Mouse (Mus musculus) ES-E14 (cell line): ENCODE data around the gene Ppp1r12c. TPM values are rescaled to one million over a fixed set of nuclear protein-coding genes. Genes with fewer than 3 reads are reported as not detected.
"Not testable (repeated sequence)": the region's sequence is repeated elsewhere in the genome, so short reads cannot be mapped to it uniquely, and the experiment has no call there.

Experiments
- DNase-seq: peaks from one replicate; pipeline ENCODE4 v3.0.0-alpha.2; 2013; ENCODE audit warnings: low read depth, low spot score
- H3K27ac ChIP-seq: 2 replicates; pipeline ENCODE4 v1.5.1; 2012; ENCODE audit warnings: low read depth, mild to moderate bottlenecking, low read length, moderate library complexity, mixed read lengths; ENCODE audit not compliant: poor library complexity, insufficient read depth, severe bottlenecking
- H3K36me3 ChIP-seq: 2 replicates; pipeline ENCODE4 v1.6.1; 2012; ENCODE audit warnings: mild to moderate bottlenecking, low read length, moderate library complexity, mixed read lengths; ENCODE audit not compliant: control insufficient read depth, poor library complexity, insufficient read depth, severe bottlenecking
- H3K4me1 ChIP-seq, 2 experiments: fragments of 150-350 bp in 1 of 2; sonication (generic) in 1 of 2; 2 replicates each; pipeline ENCODE4 v1.6.1; 2012; ENCODE audit warnings: low read length in 2 of 2, mild to moderate bottlenecking in 1 of 2, mixed read lengths in 1 of 2; ENCODE audit not compliant: control insufficient read depth in 2 of 2, insufficient read depth in 2 of 2, poor library complexity in 1 of 2
- H3K4me3 ChIP-seq, 2 experiments: fragments of 150-350 bp in 1 of 2; sonication (generic) in 1 of 2; 2 replicates each; pipeline ENCODE4 v1.5.1; 2012; ENCODE audit warnings: low read length in 2 of 2, low read depth in 1 of 2, mild to moderate bottlenecking in 1 of 2, mixed read lengths in 1 of 2; ENCODE audit not compliant: insufficient read depth in 1 of 2, poor library complexity in 1 of 2, severe bottlenecking in 1 of 2
- H3K9ac ChIP-seq: 2 replicates; pipeline ENCODE4 v1.6.1; 2012; ENCODE audit warnings: low read depth, mild to moderate bottlenecking, low read length, mixed read lengths; ENCODE audit not compliant: poor library complexity, insufficient read depth, severe bottlenecking
- H3K9me3 ChIP-seq: fragments of 150-350 bp; sonication (generic); 2 replicates; pipeline ENCODE4 v1.6.1; 2012; ENCODE audit warnings: low read depth, mild to moderate bottlenecking, low read length; ENCODE audit not compliant: control insufficient read depth, insufficient read depth
- CHD2 ChIP-seq: IDR thresholded peaks from 2 replicates; pipeline ENCODE4 v1.6.1; 2014; ENCODE audit warnings: mild to moderate bottlenecking, low read depth, low read length, inconsistent platforms
- HCFC1 ChIP-seq: IDR thresholded peaks from 2 replicates; pipeline ENCODE4 v1.6.1; 2012; ENCODE audit warnings: low read length, inconsistent platforms, borderline replicate concordance; ENCODE audit not compliant: insufficient read depth
- MAFK ChIP-seq: IDR thresholded peaks from 2 replicates; pipeline ENCODE4 v1.6.1; 2014; ENCODE audit warnings: mild to moderate bottlenecking, low read depth, low read length, inconsistent platforms; ENCODE audit not compliant: insufficient read depth
- ZC3H11A ChIP-seq: IDR thresholded peaks from 2 replicates; pipeline ENCODE4 v1.6.1; 2012; ENCODE audit warnings: low read depth, mild to moderate bottlenecking, inconsistent platforms, low read length, borderline replicate concordance
- ZNF384 ChIP-seq: IDR thresholded peaks from 2 replicates; pipeline ENCODE4 v1.6.1; 2012; ENCODE audit warnings: low read depth, low read length, inconsistent platforms
- in situ Hi-C, 2 experiments: fragments of 600-800 bp; cut with MboI; formaldehyde crosslinking; loops; one replicate each; pipeline ENCODE4 v1.15.1; 2025; ENCODE audit warnings: low sequenced_read_pairs in 2 of 2, inconsistent platforms in 1 of 2; ENCODE audit not compliant: unreplicated experiment in 2 of 2
- total RNA-seq: library from RNA; depleted of rRNA; stranded (reverse); fragments of 300-350 nt; gene quantifications from 2 replicates; pipeline ENCODE4 v1.2.3, GENCODE M21; 2012

The Ppp1r12c gene
- total RNA-seq, 1 experiment: 83.2 TPM

DNA sequence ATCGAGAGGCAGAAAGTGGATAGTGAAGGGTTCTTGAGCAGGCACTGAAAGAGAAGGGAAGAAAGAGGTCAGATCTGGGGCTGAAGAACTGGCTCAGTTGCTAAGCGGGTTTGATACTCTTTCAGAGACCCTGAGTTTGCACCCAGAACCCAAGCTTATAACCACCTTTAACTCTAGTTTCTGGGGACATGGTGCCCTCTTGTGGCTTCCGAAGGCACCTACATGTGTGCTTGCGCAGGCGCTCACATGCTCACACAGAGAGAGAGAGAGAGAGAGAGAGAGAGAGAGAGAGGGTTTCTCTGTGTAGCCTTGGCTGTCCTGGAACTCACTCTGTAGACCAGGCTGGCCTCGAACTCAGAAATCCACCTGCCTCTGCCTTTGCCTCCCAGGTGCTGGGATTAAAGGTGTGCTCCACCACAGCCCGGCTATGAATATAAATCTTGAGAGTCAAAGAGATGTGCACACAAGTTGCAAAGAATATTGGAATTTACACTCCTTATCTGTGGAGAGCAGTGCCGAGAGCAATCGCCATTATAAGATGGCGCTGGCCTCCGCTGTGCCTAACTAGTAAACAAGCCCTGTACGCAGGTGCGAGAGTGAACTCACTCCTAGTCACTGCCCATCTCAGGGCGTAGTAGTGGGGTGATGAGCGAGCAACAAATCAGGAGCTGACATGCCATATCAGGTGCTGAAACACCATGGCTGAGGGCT lies 22.9 kb upstream of the Ppp1r12c start, which contains the start of gene Tnni3:
TSS of gene Tnni3 (minus strand) at position 18 of the 711 bp plus-strand sequence.
- H3K4me3 ChIP-seq, H3K27ac ChIP-seq, in situ Hi-C loops, DNase-seq, H3K36me3 ChIP-seq, H3K9me3 ChIP-seq, H3K9ac ChIP-seq: not testable (repeated sequence)
- H3K4me1 ChIP-seq: peaks cover 3 to 25% of the 10 kb centered on the region in 2 experiments; a peak in 2 of 4 replicates
- peak; percentile 70; the same call in 1 of the 2 replicates for TF ChIP-seq ZC3H11A

DNA sequence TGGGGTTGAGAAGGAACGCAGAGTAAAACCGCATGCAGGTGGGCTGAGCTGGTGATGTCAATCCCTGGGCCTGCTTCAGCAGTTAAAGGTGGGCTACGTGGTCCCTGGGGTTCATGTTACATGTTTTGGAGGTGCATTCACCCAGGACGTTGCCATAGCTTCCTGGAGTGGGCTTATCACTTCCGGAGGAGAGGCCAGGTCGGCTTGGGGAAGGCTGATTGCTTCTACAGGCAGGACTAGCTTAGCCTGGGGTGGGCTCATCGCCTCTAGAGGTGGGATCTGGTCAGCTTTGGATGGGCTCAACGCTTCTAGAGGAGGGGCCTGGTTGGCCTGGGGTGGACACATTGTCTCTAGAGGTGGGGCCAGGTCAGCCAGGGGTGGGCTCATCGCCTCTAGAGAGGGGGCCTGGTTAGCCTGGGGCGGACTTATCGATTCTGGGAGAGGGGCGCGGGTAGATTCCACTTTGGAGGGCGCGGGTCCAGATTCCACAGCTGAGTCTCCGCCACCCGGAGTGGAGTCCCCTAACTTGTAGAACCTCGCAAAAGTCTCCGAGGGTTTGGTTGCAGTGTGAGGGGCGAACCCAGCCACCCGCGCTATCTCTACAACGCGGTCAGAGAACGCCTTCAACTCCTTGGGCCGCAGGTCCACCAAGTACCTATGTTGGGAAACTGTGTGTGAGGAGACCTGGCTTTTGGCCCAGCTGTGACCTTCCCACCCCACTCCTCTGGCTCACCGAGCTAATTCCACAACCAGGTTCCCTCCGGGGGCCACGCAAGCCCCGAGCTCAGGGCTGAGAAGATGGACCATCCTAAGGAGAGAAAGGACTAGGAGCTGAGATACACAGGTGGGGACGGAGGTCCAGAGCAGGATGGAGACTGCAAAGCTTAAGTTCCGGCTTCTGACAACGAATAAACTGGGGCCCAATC lies 22.0 kb upstream of the Ppp1r12c start:
- Histone ChIP-seq H3K9ac (no peak overlapping the region), H3K4me3 (no peak overlapping the region), H3K9me3 (no peaks in the 10 kb centered on the region), H3K27ac (no peak overlapping the region), H3K4me1 (peaks cover 3 to 25% of the 10 kb centered on the region in 2 experiments; a peak in 2 of 4 replicates), H3K36me3 (peaks cover 2% of the 10 kb centered on the region; the same call in 1 of the 2 replicates)
- no peak for DNase-seq
- in situ Hi-C loops: no loop called here
- TF ChIP-seq ZNF384 (no peak), MAFK (no peak), HCFC1 (no peak), CHD2 (no peak), ZC3H11A (no peak)

DNA sequence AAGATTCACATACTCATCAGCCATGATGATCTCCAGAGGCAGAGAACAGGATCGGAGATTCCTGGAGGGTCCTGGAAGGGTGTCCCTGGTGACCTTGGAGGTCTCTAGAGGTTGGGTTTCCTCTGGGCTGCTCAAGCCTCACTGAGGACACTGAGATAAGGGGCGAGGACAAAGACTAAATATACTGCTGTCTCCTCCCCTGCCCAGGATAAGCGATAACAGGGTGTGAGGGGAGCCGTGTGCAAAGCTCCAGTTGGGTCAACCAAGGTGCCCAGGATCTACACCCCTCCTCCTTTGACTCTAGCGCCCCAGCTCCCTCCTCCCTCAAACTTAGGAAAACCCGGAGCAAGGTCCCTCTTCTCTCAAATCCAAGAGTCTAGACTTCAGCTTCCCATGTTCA lies 20.8 kb upstream of the Ppp1r12c start:
- Histone ChIP-seq H3K9ac (no peak overlapping the region), H3K9me3 (no peaks in the 10 kb centered on the region), H3K4me1 (peaks cover 3 to 19% of the 10 kb centered on the region in 2 experiments; a peak in 2 of 4 replicates), H3K36me3 (peaks cover 2% of the 10 kb centered on the region; the same call in 1 of the 2 replicates), H3K27ac (no peak overlapping the region), H3K4me3 (no peak overlapping the region)
- no peak for DNase-seq
- TF ChIP-seq CHD2: no peak
- TF ChIP-seq ZNF384: no peak
- in situ Hi-C loops: no loop called here

DNA sequence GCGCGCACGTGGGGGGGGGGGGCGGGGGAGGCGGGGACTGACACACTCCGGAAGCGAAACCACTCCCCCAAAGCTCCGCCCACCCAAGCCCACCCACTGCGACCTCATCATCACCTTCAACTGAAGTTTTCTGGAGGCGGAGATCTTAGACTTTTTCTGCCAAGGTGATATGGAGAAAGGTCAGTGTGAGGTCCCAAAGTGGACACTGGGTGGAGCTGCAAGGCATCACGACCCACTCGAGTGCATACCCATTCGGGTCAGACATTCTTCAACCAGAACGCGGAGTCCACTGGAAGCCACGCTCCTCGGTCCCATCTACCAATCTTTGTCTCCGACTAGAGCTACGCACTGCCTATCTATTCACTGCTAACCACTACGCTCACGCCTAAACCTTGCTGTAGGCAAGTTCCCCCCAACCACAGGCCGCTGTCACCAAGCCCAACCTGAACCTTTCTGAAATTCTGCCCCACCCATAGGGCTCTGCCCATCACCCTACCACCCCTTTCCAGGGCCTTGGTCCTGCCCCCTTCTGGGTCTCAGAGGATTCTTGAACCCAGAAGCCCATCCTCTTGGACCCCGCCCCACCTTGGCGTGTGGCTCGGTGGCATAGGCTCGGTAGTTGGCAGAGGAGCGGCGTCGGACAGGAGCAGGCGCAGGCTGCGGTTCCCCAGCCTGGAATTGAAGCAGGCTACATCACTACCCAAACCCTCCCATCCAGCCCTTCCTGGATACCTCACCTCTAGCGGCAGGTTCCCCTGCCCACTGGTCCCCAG lies 19.9 kb upstream of the Ppp1r12c start:
- DNase-seq: no peak
- TF ChIP-seq ZNF384 (no peak), ZC3H11A (no peak), HCFC1 (no peak), CHD2 (no peak), MAFK (no peak)
- no peak overlapping the region for H3K27ac ChIP-seq
- peaks cover 3 to 19% of the 10 kb centered on the region in 2 experiments; a peak in 2 of 4 replicates for H3K4me1 ChIP-seq
- no peak overlapping the region for H3K9ac ChIP-seq
- H3K9me3 ChIP-seq: no peaks in the 10 kb centered on the region
- H3K4me3 ChIP-seq: peak overlapping the region; percentile 2 to 41; a peak in 3 of 4 replicates
- H3K36me3 ChIP-seq: peaks cover 2% of the 10 kb centered on the region; the same call in 1 of the 2 replicates
- in situ Hi-C loops: no loop called here
